Mouse (Mus musculus) urinary bladder, postnatal 25 days (tissue): ENCODE results near the gene Cdc42ep5.

Experiments used
- DNase-seq: peaks from one replicate; pipeline ENCODE4 v3.0.0; 2022; ENCODE audit warnings: low spot score

Gene Cdc42ep5

GRCm38 (mm10) chr7:4125306-4125705, 39.4 kb downstream of the Cdc42ep5 start:
- DNase-seq = no peak

DNA sequence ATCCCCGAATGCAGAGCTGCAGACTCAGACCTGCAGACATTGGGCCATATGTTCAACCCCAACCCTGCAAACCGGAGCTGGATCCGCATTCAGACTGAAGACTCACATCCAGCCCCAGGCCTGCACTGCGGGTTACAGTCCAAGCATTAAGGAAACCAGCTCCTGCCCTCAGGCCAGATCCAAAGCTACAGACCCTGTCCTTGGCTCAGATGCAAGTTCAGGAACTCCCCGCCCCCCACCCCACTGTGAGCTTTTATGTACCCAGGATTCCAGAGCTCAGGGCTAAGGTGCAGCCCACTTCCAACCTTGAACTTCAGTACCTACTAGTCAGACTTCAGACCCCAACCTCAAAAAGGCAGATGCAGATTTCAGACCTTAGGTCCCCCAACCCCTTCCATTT, 39.8 kb downstream of the Cdc42ep5 start:
- DNase-seq = no peak

DNA sequence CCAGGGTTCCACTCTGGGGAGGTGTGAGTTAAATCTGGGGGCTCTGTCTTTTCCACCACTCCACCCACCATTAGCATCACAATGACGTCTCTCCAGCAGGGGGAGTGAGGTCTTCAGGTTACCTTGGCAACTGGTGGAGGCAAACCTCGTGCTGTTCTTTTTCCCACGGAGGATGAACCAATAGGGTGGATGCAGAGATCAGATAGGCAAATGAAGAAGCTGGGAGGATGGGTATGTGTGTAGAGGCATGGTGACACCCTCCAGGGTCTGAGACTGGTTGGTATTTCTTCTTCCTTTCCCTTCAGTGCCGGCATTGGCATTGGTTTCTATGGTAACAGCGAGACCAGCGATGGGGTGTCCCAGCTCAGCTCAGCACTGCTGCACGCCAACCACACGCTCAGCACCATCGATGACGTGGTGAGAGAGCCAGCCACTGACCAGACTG, 40.3 kb downstream of the Cdc42ep5 start:
- DNase-seq = no peak

GRCm38 (mm10) chr7:4123732-4124131, 40.9 kb downstream of the Cdc42ep5 start:
- no peak for DNase-seq

GRCm38 (mm10) chr7:4122783-4123182, 41.9 kb downstream of the Cdc42ep5 start:
- DNase-seq = no peak

DNA sequence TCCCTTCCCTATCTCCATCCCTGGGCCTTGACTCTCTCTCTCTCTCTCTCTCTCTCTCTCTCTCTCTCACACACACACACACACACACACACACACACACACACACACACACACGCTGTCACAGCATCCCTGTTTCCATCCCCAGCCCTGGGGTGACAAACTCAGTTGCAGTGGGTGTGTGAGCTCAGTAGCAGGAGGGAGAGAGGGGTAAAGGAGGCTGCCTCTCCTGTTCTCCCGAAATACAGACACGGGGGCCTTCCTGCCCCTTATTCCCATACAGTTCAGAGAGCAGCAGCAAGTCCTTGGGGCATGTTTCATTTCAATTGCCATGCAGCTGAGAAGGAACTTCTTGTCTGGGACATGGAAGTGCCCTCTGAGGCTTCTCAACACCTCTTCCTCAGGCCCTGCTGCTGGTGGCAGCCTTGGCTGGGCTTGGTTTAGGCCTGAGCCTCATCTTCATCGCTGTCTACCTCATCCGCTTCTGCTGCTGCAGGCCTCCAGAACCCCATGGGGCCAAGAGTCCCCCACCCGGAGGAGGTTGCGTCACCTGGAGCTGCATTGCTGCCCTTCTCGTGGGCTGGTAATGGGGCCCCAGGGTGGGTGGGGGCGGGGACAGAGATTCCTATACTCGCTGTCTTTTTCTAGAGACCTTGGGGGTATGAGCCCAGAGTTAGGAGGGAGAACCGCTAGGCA, 42.4 kb downstream of the Cdc42ep5 start:
- no peak for DNase-seq

DNA sequence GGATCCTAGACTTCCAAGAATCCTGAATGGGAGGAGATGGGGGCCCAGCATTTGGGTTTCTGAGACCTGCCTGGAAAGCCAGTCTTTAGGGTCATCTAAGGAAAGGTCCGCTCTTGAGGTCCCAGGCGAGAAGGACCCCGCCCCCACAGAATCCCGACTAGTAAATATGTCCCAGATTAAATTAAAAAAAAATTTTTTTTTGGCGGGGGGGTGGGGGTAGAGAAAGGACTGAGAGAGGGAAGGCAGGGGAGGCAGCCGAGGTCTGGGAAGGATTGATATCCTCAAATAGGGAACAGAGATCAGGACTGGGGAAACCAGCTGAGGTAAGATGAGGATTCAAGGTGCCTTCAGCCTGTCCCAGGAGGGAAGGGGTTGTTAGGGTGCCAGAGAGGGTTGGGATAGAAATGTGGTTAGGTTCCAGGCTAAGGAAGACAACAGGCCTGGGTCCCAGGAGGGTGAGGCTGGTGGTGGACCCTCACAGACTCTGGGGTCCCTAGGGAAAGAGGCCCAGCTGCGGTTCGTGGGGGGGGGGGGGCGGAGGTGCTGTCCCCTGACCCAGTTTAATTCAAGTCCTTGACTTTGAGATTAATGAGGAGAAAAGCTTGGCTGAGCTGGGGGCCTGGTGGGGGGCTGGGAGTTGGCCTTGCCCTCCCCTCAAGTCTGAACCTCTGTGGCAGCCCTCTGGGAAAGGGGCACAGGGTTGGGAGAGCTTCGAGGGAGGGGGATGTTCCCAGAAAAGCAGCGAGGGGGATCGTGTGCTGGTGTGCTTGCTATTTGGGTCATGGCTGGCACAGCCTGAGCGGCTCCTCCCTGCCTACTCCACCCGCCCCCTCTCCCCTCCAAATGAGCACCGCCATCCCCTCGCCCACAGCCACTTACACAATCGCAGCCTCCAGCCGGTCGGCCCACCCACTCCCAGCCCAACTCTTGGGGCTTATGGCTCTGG, 44.4 kb downstream of the Cdc42ep5 start:
- no peak for DNase-seq

DNA sequence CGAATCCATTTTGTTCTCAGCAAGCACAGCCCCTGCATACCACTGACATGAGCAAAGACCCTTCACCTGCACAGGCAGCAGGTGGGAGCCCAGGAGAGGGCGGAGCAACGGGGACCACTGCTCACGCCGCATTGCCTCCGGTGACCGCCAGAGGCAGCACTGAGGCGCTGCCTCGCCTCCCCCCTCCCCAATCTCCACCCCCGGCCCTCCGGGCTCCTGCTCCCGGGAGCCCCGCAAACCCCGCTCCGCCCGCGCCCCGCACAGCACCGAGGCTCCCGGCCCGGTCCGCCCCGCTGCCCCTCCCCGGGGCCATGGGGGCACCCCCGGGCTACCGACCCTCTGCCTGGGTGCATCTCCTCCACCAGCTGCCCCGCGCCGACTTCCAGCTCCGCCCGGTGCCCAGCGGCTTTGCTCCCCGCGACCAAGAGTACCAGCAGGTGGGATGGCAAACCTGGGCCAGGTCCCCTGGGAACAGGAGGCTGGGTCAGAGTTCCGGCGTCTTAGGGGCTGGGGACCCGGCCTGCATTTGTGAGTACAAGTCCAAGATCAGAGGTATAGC, 45.2 kb downstream of the Cdc42ep5 start, which contains the start of gene Ttyh1:
Ttyh1 (plus strand) TSS at position 65 of the 559 bp plus-strand sequence.
- DNase-seq = no peak

DNA sequence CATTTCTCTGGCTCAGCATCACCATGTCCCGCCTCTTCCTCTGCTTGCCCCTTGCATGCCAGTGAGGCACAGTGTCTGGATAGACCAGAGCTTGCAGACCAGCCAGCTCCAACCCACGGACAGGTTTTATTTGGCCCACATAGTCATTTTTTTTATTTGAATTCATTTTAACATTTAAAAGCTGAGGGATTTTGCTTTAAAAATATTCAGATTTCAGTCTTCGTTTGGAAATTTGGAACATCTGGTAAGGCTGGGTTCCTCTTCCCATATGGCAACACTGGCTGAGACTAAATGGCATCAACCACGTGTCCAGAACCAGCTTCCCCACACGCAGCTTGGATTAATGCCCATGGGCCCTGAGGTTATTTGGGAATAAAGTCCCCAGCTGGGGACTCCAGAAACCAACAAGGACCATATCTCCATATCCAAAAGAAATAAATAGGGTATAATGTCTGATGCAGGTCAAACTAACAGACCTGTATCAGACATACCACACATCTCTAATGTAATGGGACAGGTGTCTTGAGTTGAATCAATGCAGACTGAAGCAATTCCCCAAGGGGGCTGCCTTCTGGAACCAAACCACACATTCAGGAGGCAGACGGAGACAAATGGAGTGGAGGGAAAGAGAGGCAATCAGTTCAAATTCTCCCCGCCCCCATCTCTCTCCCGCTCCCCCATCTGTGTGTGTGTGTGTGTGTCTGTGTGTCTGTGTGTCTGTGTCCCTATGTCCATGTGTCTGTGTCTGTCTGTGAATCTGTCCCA, 47.4 kb downstream of the Cdc42ep5 start:
- no peak for DNase-seq

DNA sequence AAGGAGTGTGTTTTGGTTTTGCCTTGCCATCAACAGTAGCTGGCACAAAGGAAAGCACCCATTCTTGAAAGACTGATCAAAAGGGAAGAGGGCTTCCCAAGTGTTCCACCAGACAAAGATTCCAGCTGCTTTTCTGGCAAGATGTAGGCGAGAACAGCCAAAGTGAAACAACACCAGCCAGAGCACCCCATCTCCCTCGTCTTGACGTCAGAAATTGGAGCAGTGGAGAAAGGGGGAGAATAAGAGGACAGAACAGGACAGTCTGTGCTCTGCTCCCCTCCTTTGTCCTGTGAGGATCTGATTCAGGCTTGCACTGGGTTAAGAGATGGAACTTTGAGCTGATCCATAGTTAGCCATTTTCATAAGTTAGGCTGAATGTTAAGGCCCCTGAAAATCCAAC, 52.9 kb downstream of the Cdc42ep5 start:
- DNase-seq = no peak

DNA sequence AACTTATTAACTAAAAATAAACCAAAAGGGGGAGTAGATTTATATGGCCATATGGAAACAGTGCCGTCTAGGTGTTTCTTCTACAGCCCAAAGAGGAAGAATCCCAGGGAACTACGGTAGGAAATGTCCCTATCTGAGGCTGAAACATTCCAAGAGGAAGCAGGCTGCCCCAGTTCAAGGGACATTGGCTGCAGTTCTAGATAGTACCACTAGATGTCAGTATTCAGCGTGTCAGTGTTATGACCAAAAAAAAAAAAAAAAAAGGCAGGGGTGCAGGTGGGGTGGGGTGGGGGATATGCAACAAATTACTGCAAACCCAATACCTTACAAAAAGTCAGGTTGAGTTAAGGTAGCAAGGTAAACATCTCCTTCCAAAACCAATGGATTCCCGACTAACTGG, 61.2 kb downstream of the Cdc42ep5 start:
- DNase-seq = no peak
